Mouse (Mus musculus): Measurements from ENCODE around the gene Slc6a6. TPM values are rescaled to one million over a fixed set of nuclear protein-coding genes. Genes with fewer than 3 reads are reported as not detected.

The Slc6a6 gene
- total RNA-seq, 2 experiments from 2014 or later: 9.8 to 25.6 TPM

Other genes starting within 250 kb of the Slc6a6 start
- gene Chchd4, start 210.5 kb upstream of the Slc6a6 start, total RNA-seq (2015; ENCODE audit: low replicate concordance): 2.9 and 4.0 TPM in 2 replicates
- gene Chchd4, start 210.5 kb upstream of the Slc6a6 start, total RNA-seq (2017; ENCODE audit: low replicate concordance): 2.3 and 3.0 TPM in 2 replicates
- gene Tmem43, start 210.3 kb upstream of the Slc6a6 start, total RNA-seq (2015; ENCODE audit: low replicate concordance): 6.7 and 6.8 TPM in 2 replicates
- gene Tmem43, start 210.3 kb upstream of the Slc6a6 start, total RNA-seq (2017; ENCODE audit: low replicate concordance): 6.3 and 19.0 TPM in 2 replicates
- 3.2 and 5.4 TPM in 2 replicates for gene Xpc, start 168.2 kb upstream of the Slc6a6 start, total RNA-seq (2015; ENCODE audit: low replicate concordance)
- gene Xpc, start 168.2 kb upstream of the Slc6a6 start, total RNA-seq (2017; ENCODE audit: low replicate concordance): 4.7 and 6.4 TPM in 2 replicates
- 92.6 and 97.3 TPM in 2 replicates for gene Lsm3, start 168.1 kb upstream of the Slc6a6 start, total RNA-seq (2015; ENCODE audit: low replicate concordance)
- 114 and 121 TPM in 2 replicates for gene Lsm3, start 168.1 kb upstream of the Slc6a6 start, total RNA-seq (2017; ENCODE audit: low replicate concordance)
- not detected in 2 replicates for gene Grip2, start 143.2 kb downstream of the Slc6a6 start, total RNA-seq (2015; ENCODE audit: low replicate concordance)
- not detected in 2 replicates for gene Grip2, start 143.2 kb downstream of the Slc6a6 start, total RNA-seq (2017; ENCODE audit: low replicate concordance)
- gene Ccdc174, start 194.0 kb downstream of the Slc6a6 start, total RNA-seq (2015; ENCODE audit: low replicate concordance): 24.7 and 41.4 TPM in 2 replicates
- gene Ccdc174, start 194.0 kb downstream of the Slc6a6 start, total RNA-seq (2017; ENCODE audit: low replicate concordance): 41.1 and 62.2 TPM in 2 replicates
- gene 4930590J08Rik, start 218.8 kb downstream of the Slc6a6 start, total RNA-seq (2015; ENCODE audit: low replicate concordance): 2.5 TPM in 1 of 2 replicates, not detected in the other
- not detected in 2 replicates for gene 4930590J08Rik, start 218.8 kb downstream of the Slc6a6 start, total RNA-seq (2017; ENCODE audit: low replicate concordance)